Mouse (Mus musculus) myocyte (in vitro differentiated cells): ENCODE data around the gene Fam228a.

ENCODE experiments used
- CEBPB ChIP-seq: IDR thresholded peaks from 2 replicates; pipeline ENCODE4 v1.6.1; 2011; ENCODE audit warnings: mild to moderate bottlenecking, moderate library complexity; ENCODE audit not compliant: poor library complexity, insufficient read depth, severe bottlenecking
- MYOG ChIP-seq, 3 experiments: IDR thresholded peaks; one replicate each; pipeline ENCODE4 v1.6.1; 2011; ENCODE audit warnings: control low read depth in 2 of 3, low read depth in 2 of 3, mild to moderate bottlenecking in 2 of 3; ENCODE audit not compliant: insufficient read length in 2 of 3, control insufficient read depth in 1 of 3, insufficient read depth in 1 of 3
- POLR2A ChIP-seq: IDR thresholded peaks from one replicate; pipeline ENCODE4 v1.6.1; 2011; ENCODE audit warnings: low read depth, mild to moderate bottlenecking, control low read depth, moderate library complexity; ENCODE audit not compliant: insufficient read length
- SRF ChIP-seq: IDR thresholded peaks from one replicate; pipeline ENCODE4 v1.6.1; 2011; ENCODE audit warnings: low read depth; ENCODE audit not compliant: control insufficient read depth, insufficient read length
- TCF12 ChIP-seq: IDR thresholded peaks from one replicate; pipeline ENCODE4 v1.6.1; 2011; ENCODE audit warnings: mild to moderate bottlenecking, control low read depth; ENCODE audit not compliant: poor library complexity, insufficient read depth, severe bottlenecking

DNA sequence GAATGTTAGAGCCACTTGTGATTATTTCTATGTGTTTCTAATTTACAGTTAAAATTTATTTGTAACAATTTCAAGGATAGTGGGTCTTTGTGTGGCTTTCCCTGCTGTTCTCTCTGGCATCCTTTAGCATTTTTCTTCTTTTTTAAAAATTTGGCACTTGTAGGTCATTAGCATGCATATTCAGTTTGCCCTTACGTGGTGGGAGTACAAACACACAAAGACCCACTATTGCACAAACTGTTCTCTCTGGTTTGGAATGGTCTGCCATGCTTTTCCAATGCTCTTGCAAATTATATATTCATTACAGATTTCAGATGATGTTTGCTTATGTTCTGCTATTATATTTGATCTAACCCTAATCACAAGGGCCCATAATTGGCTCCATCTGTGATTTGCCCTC, 61.9 kb downstream of the Fam228a start:
- TF ChIP-seq CEBPB, result no peak
- no peak for TF ChIP-seq POLR2A
- no peak for TF ChIP-seq MYOG (IDR thresholded peaks at IDR 0.05; ENCODE audit: control insufficient read depth in 1 of 3, insufficient read depth in 1 of 3, insufficient read length in 2 of 3, low read depth in 2 of 3)
- no peak for TF ChIP-seq SRF
- TF ChIP-seq TCF12, result no peak
